Mouse (Mus musculus) CH12.LX (cell line): ENCODE results near the gene Lypd4.

Source experiments
- CHD1 ChIP-seq: IDR thresholded peaks from 2 replicates; pipeline ENCODE4 v1.6.1; 2012; ENCODE audit warnings: low read depth, low read length, improper control_type of control experiment, inconsistent platforms
- CTCF ChIP-seq, 2 experiments: IDR thresholded peaks in 1 of 2; conservative IDR thresholded peaks in 1 of 2; 2 replicates each; pipeline ENCODE4 v1.5.1; 2011 to 2012; ENCODE audit warnings: low read depth in 2 of 2, low read length in 2 of 2, improper control_type of control experiment in 1 of 2, inconsistent platforms in 1 of 2, mild to moderate bottlenecking in 1 of 2, moderate library complexity in 1 of 2
- KAT2A ChIP-seq: IDR thresholded peaks from 2 replicates; pipeline ENCODE4 v1.6.1; 2012; ENCODE audit warnings: low read length, improper control_type of control experiment, inconsistent platforms; ENCODE audit not compliant: insufficient replicate concordance
- MAFK ChIP-seq: IDR thresholded peaks from 2 replicates; pipeline ENCODE4 v1.6.1; 2011; ENCODE audit warnings: low read length, improper control_type of control experiment; ENCODE audit not compliant: insufficient replicate concordance
- MAX ChIP-seq: IDR thresholded peaks from 2 replicates; pipeline ENCODE4 v1.6.1; 2011; ENCODE audit warnings: low read length, improper control_type of control experiment
- MEF2A ChIP-seq: IDR thresholded peaks from 2 replicates; pipeline ENCODE4 v1.6.1; 2014; ENCODE audit warnings: low read depth, mild to moderate bottlenecking, inconsistent platforms, low read length, improper control_type of control experiment, borderline replicate concordance
- POLR2A ChIP-seq: IDR thresholded peaks from 2 replicates; pipeline ENCODE4 v1.6.1; 2011; ENCODE audit warnings: low read depth, mild to moderate bottlenecking, improper control_type of control experiment, low read length
- POLR2AphosphoS2 ChIP-seq: IDR thresholded peaks from 2 replicates; pipeline ENCODE4 v1.6.1; 2011; ENCODE audit warnings: low read depth, low read length, improper control_type of control experiment
- UBTF ChIP-seq: IDR thresholded peaks from 2 replicates; pipeline ENCODE4 v1.6.1; 2012; ENCODE audit warnings: low read depth, mild to moderate bottlenecking, inconsistent platforms, low read length, improper control_type of control experiment, moderate library complexity
- ZC3H11A ChIP-seq: IDR thresholded peaks from 2 replicates; pipeline ENCODE4 v1.6.1; 2012; ENCODE audit warnings: low read depth, mild to moderate bottlenecking, inconsistent platforms, low read length, improper control_type of control experiment

DNA sequence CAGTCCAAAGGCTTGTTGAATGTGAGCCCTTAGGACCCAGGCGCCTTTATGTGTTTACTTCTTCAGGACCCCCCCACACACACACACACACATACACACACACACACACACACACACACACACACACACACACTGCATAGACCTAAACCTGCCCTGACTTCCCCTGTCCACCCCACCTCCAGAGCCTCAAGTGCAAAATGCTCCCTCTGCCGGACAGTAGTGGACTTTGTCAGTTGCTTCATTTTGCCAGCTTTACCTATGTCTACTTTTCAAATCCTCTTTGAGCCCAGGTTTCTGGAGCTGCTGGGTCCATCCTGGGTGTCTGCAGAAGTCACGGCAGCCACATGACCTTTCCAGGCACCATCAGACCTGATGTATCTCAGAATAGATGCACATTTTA, 35.2 kb upstream of the Lypd4 start:
- TF ChIP-seq MAFK (no peak), ZC3H11A (peak; percentile 23; the same call in 1 of the 2 replicates), MEF2A (0 out of 2 replicates have a peak, but pooled peaks have one; percentile 33), POLR2A (no peak), CHD1 (no peak), CTCF (conservative IDR thresholded peaks at IDR 0.05 in 1 of 2, IDR thresholded peaks at IDR 0.05 in 1 of 2; ENCODE audit: low read depth in 2 of 2, low read length in 2 of 2) (peak; percentile 14 to 83; a peak in 3 of 4 replicates), UBTF (no peak), KAT2A (no peak), MAX (peak; percentile 34; the same call in 1 of the 2 replicates), POLR2AphosphoS2 (no peak)
